Mouse (Mus musculus): ENCODE measurements at regions not wholly inside any gene's neighbourhood (a gene's known extent, or its start where the extent isn't known, plus 50 kb on each side); places are given as distances from the start of the nearest gene placed in this dataset.

GRCm38 (mm10) chr16:78635257-78635656, 58.7 kb upstream of the D16Ertd472e start:
- DNase-seq (ENCODE audit: low spot score in 2 of 2): peak; percentile 41 to 66

DNA sequence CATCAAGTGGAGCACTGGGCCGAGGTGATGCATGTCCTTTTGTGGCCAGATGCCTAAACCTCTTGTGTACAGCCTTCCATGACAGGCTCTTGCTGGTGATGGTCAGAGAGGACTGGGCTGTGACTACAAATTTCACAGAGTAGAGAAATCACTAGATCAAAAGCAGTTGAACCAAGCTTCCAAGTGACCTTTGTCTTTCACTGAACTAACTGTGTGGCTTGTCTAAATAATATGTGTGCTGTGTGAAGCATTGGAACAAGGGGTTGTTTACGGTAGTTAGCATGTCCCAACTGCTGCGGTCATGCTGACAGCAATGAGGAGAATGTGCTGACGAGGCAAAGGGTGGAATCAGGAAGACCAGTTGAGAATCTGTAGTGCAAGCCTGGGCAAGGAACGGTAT, 55.3 kb upstream of the D16Ertd472e start:
- DNase-seq (ENCODE audit: low spot score in 2 of 2): no peak

DNA sequence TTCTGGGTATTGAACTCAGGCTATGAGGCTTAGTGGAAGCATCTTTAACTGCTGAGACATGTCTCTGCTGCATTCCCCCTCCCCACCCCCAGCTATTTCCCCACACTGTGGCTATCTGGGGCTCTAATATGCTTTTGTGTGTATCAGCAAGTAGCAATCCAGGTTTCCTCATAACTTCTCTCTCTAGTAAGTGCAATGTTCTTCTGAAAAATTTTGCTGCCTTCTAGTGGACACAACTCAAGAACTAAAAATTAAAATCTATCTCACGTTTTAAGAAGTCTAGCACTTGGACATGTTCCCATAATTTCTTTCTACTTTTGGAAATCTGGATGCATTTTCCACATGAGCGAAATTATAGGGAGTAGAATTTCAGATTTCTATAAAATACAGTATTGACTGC, 50.3 kb upstream of the D16Ertd472e start:
- DNase-seq (ENCODE audit: low spot score in 2 of 2): no peak

Measured in natural killer cell, adult 2 months (primary cell).